Mouse (Mus musculus): ENCODE measurements at regions not wholly inside any gene's neighbourhood (a gene's known extent, or its start where the extent isn't known, plus 50 kb on each side); places are given as distances from the start of the nearest gene placed in this dataset.
"Not testable (repeated sequence)": the region's sequence is repeated elsewhere in the genome, so short reads cannot be mapped to it uniquely, and the experiment has no call there.

- TF ChIP-seq POLR2A (IDR thresholded peaks at IDR 0.05; ENCODE audit: borderline replicate concordance, extremely low read depth, insufficient read depth, insufficient read length, poor library complexity, severe bottlenecking); CTCF (IDR thresholded peaks at IDR 0.05; ENCODE audit: borderline replicate concordance, extremely low read depth, insufficient read depth, insufficient read length): not testable (repeated sequence)
Observed at GRCm38 (mm10) chr8:71195006-71195722, 77.3 kb upstream of the Myo9b start.

Measured in brain, embryonic 14.5 days (tissue).